Mouse (Mus musculus): ENCODE results near the gene Strip2.
A peak's percentile ranks its signal among the peaks of the same experiment; 100 is the strongest.

The Strip2 gene

GRCm38 (mm10) chr6:29916530-29917382 is at the start of gene Strip2:
TSS of gene Strip2 (plus strand) at chr6:29917012.
- peak; percentile 90 to 91 for DNase-seq (ENCODE audit: low spot score in 2 of 2)

- no peak for DNase-seq (ENCODE audit: low spot score in 2 of 2)
Observed at GRCm38 (mm10) chr6:29868341-29868895, 48.4 kb upstream of the Strip2 start.

- DNase-seq (ENCODE audit: low spot score in 2 of 2) = no peak
Observed at GRCm38 (mm10) chr6:29873654-29874053, 43.2 kb upstream of the Strip2 start.

- no peak for DNase-seq (ENCODE audit: low spot score in 2 of 2)
Observed at GRCm38 (mm10) chr6:29875576-29875975, 41.2 kb upstream of the Strip2 start.

- no peak for DNase-seq (ENCODE audit: low spot score in 2 of 2)
Observed at GRCm38 (mm10) chr6:29876782-29877181, 40.0 kb upstream of the Strip2 start.

- no peak for DNase-seq (ENCODE audit: low spot score in 2 of 2)
Observed at GRCm38 (mm10) chr6:29879579-29879978, 37.2 kb upstream of the Strip2 start.

- DNase-seq (ENCODE audit: low spot score in 2 of 2) = no peak
Observed at GRCm38 (mm10) chr6:29880796-29881195, 36.0 kb upstream of the Strip2 start.

GRCm38 (mm10) chr6:29881936-29882335 is 34.9 kb upstream of the Strip2 start:
- no peak for DNase-seq (ENCODE audit: low spot score in 2 of 2)

GRCm38 (mm10) chr6:29882870-29883269 is 33.9 kb upstream of the Strip2 start:
- DNase-seq (ENCODE audit: low spot score in 2 of 2) = peak in 1 of 2 experiments; percentile 23

- DNase-seq (ENCODE audit: low spot score in 2 of 2) = peak; percentile 66
Observed at GRCm38 (mm10) chr6:29891151-29891550, 25.7 kb upstream of the Strip2 start.

- no peak for DNase-seq (ENCODE audit: low spot score in 2 of 2)
Observed at GRCm38 (mm10) chr6:29896976-29897375, 19.8 kb upstream of the Strip2 start.

GRCm38 (mm10) chr6:29901450-29901849 is 15.4 kb upstream of the Strip2 start:
- DNase-seq (ENCODE audit: low spot score in 2 of 2) = no peak

GRCm38 (mm10) chr6:29902256-29902655 is 14.6 kb upstream of the Strip2 start:
- no peak for DNase-seq (ENCODE audit: low spot score in 2 of 2)

GRCm38 (mm10) chr6:29903343-29903914 is 13.4 kb upstream of the Strip2 start:
- DNase-seq (ENCODE audit: low spot score in 2 of 2) = no peak

GRCm38 (mm10) chr6:29904281-29904680 is 12.5 kb upstream of the Strip2 start:
- DNase-seq (ENCODE audit: low spot score in 2 of 2) = no peak

GRCm38 (mm10) chr6:29910631-29911030 is 6.2 kb upstream of the Strip2 start:
- DNase-seq (ENCODE audit: low spot score in 2 of 2) = no peak

- no peak for DNase-seq (ENCODE audit: low spot score in 2 of 2)
Observed at GRCm38 (mm10) chr6:29913673-29914072, 3.1 kb upstream of the Strip2 start.

GRCm38 (mm10) chr6:29914136-29914535 is 2.7 kb upstream of the Strip2 start:
- DNase-seq (ENCODE audit: low spot score in 2 of 2) = no peak

GRCm38 (mm10) chr6:29915836-29916235 is 976 bp upstream of the Strip2 start:
- DNase-seq (ENCODE audit: low spot score in 2 of 2) = no peak

- DNase-seq (ENCODE audit: low spot score in 2 of 2) = peak in 1 of 2 experiments; percentile 25
Observed at GRCm38 (mm10) chr6:29917383-29917720, 540 bp downstream of the Strip2 start.

GRCm38 (mm10) chr6:29917947-29918346 is 1.1 kb downstream of the Strip2 start:
- no peak for DNase-seq (ENCODE audit: low spot score in 2 of 2)

- DNase-seq (ENCODE audit: low spot score in 2 of 2) = no peak
Observed at GRCm38 (mm10) chr6:29923501-29923900, 6.7 kb downstream of the Strip2 start.

GRCm38 (mm10) chr6:29925594-29926219 is 8.9 kb downstream of the Strip2 start:
- DNase-seq (ENCODE audit: low spot score in 2 of 2) = no peak
